17 mouse cellular contexts compared by ENCODE assay signal in the genomic region with DNA sequence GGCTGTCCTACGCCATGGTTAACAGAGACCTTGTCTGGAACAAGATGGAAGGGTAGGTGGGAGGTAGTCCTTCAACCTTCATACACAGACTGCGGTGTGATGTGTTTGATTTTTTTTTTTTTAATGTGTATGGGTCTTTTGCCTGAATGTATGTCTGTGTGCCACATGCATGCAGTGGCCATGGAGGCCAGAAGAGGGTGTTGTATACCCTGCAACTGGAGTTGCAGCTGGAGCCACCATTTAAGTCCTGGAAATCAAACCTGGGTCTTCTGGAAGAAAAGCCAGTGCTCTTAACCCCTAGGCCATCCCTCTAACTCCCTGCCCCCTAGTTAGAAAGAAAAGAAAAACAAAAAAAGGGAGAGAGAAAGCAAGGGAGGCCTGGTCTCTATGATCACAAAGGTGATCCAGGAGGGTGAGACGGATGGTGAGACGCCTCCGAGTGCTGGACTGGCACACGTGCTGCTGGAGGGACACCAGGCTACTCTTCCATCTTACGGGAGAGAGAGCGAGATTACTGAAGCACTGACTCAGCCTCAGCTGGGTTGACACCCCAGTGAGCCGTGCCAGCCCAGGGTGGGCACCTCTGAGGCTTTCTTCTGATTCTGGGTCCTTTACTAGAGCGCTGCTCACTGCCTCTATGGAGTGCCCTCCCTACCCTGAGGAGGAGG. TPM values are rescaled to one million over a fixed set of nuclear protein-coding genes. Genes with fewer than 3 reads are reported as not detected.
DNase-seq lines count a peak whose midpoint lies in the region; ATAC-seq and TF ChIP-seq lines count a peak whose summit lies in the region.
"Had no signal": no experiment of that assay in that cellular context is flagged by ENCODE, and none has a peak within 500 bp of the region (broad histone marks: within the 10 kb centered on the region; RNA-seq: fewer than 3 reads in every experiment).

No protein-coding gene starts in this region.

- H3ac ChIP-seq in myocyte (ENCODE audit: control insufficient read depth, insufficient read length): no peak overlapping the region

- H3K9me3 ChIP-seq in kidney, embryonic 15.5 days (replicated peaks): no peaks in the 10 kb centered on the region
- H3K9me3 ChIP-seq in lung, embryonic 14.5 days (ENCODE audit: low read depth, low read length): no peaks in the 10 kb centered on the region
- H3K9me3 ChIP-seq: lung, embryonic 15.5 days had no signal

- no peak for ATAC-seq in kidney, embryonic 15.5 days (replicated peaks; ENCODE audit: low FRiP score)
- ATAC-seq in lung, embryonic 14.5 days (ENCODE audit: insufficient read depth): no peak
- no peak for ATAC-seq in inflammation-experienced regulatory T-cells, adult 6 months
- ATAC-seq: forebrain, embryonic 14.5 days; hindbrain, embryonic 16.5 days had no signal

- no peaks in the 10 kb centered on the region for H3K27me3 ChIP-seq in kidney, embryonic 15.5 days
- H3K27me3 ChIP-seq in lung, embryonic 14.5 days (ENCODE audit: insufficient read depth, low read length): no peaks in the 10 kb centered on the region
- no peaks in the 10 kb centered on the region for H3K27me3 ChIP-seq in myocyte (ENCODE audit: control insufficient read depth, insufficient read depth, insufficient read length)
- H3K27me3 ChIP-seq: lung, embryonic 15.5 days had no signal

- peaks cover 100% of the 10 kb centered on the region for H3K4me1 ChIP-seq in kidney, embryonic 15.5 days
- peaks cover 25% of the 10 kb centered on the region for H3K4me1 ChIP-seq in lung, embryonic 14.5 days (ENCODE audit: insufficient read depth)

- peak; percentile 22; the same call in 1 of the 2 replicates for TF ChIP-seq CTCF in lung, embryonic 14.5 days (IDR thresholded peaks at IDR 0.05; ENCODE audit: low read depth)

- H3K4me2 ChIP-seq in kidney, embryonic 15.5 days: no peak overlapping the region
- no peak overlapping the region for H3K4me2 ChIP-seq in lung, embryonic 14.5 days
- peak overlapping the region; percentile 72 for H3K4me2 ChIP-seq in myocyte (ENCODE audit: low read depth)
- H3K4me2 ChIP-seq: lung, embryonic 15.5 days had no signal

- no peak for TF ChIP-seq POLR2A in myocyte (IDR thresholded peaks at IDR 0.05; ENCODE audit: insufficient read length, low read depth)

- no peak overlapping the region for H3K9ac ChIP-seq in kidney, embryonic 15.5 days
- no peak overlapping the region for H3K9ac ChIP-seq in lung, embryonic 14.5 days
- H3K9ac ChIP-seq: lung, embryonic 15.5 days had no signal

- H3K27ac ChIP-seq in kidney, embryonic 15.5 days: 0 out of 2 replicates have a peak overlapping the region, but pooled peaks have one; percentile 86
- H3K27ac ChIP-seq in lung, embryonic 14.5 days (ENCODE audit: low read depth): no peak overlapping the region

- no peaks in the 10 kb centered on the region for H3K79me2 ChIP-seq in myocyte (ENCODE audit: control insufficient read depth, insufficient read depth)

- DNase-seq in adrenal gland, postnatal 36 days: peak; percentile 28 to 52
- no peak for DNase-seq in adrenal gland, postnatal 25 days
- DNase-seq in kidney, adult 11 months: no peak
- no peak for DNase-seq in lung, embryonic 14.5 days
- no peak for DNase-seq in lung, postnatal 10 days
- DNase-seq: adrenal gland, postnatal 10 days; cerebellum, adult 9-10 months; embryo, embryonic 11 days; heart, adult 18-20 months had no signal

- 87% methylated on average over 10 of the region's 10 CpGs for WGBS in kidney, embryonic 15.5 days
- 88% methylated on average over 10 of the region's 10 CpGs for WGBS in lung, embryonic 14.5 days

- peaks cover 26% of the 10 kb centered on the region for H3K36me3 ChIP-seq in kidney, embryonic 15.5 days
- peaks cover 46% of the 10 kb centered on the region for H3K36me3 ChIP-seq in lung, embryonic 14.5 days (ENCODE audit: insufficient read depth)
- no peaks in the 10 kb centered on the region for H3K36me3 ChIP-seq in myocyte (ENCODE audit: control insufficient read depth, insufficient read depth)

- H3K4me3 ChIP-seq in kidney, embryonic 15.5 days (replicated peaks): no peak overlapping the region
- no peak overlapping the region for H3K4me3 ChIP-seq in lung, embryonic 14.5 days (ENCODE audit: low read depth, low read length)
- H3K4me3 ChIP-seq in myocyte: no peak overlapping the region
- H3K4me3 ChIP-seq: lung, embryonic 15.5 days had no signal

TF ChIP-seq in myocyte, 11 proteins besides CTCF, POLR2A, EP300 and RAD21:
- no peak for TF ChIP-seq MYOG (IDR thresholded peaks at IDR 0.05; ENCODE audit: control insufficient read depth in 1 of 3, insufficient read depth in 1 of 3, insufficient read length in 2 of 3, low read depth in 2 of 3)
- TF ChIP-seq SRF (IDR thresholded peaks at IDR 0.05; ENCODE audit: control insufficient read depth, insufficient read length, low read depth): no peak
- TF ChIP-seq MAX (IDR thresholded peaks at IDR 0.05; ENCODE audit: low read depth): no peak
- no peak for TF ChIP-seq POLR2AphosphoS2 (IDR thresholded peaks at IDR 0.05; ENCODE audit: insufficient read length, low read depth)

RNA-seq across cellular contexts. Expression of gene Cdc42ep4, which starts 19.6 kb away (rescaled TPM):
- 100 to 1,000 TPM; 128 to 136 TPM for total RNA-seq in adrenal gland, postnatal 36 days (2021)
- 114 and 133 TPM in 2 replicates for total RNA-seq in adrenal gland, postnatal 25 days (2021)
- 63.7 and 66.7 TPM in 2 replicates for polyA plus RNA-seq in kidney, embryonic 15.5 days (2015; fragmentation: Nextera tagmentation; extraction: Ambion mirVana)
- 86.6 and 86.9 TPM in 2 replicates for polyA plus RNA-seq in lung, embryonic 14.5 days (2014; fragmentation: Nextera tagmentation; extraction: Ambion mirVana)
- polyA plus RNA-seq in myocyte (2012; fragmentation: generic; extraction: Trizol): 13.3 TPM
- polyA plus RNA-seq in inflammation-experienced regulatory T-cells, adult 6 months (2017; shearing (Covaris generic)): 1 to 10 TPM; 1.2 to 2.9 (median 1.5) TPM

RNA-seq across cellular contexts. Expression of gene Cpsf4l, which starts 22.3 kb away (rescaled TPM):
- under 1 TPM; 0.23 to 0.76 TPM for total RNA-seq in adrenal gland, postnatal 36 days (2021)
- total RNA-seq in adrenal gland, postnatal 25 days (2021): 0.76 TPM in 2 replicates
- polyA plus RNA-seq in kidney, embryonic 15.5 days (2015; fragmentation: Nextera tagmentation; extraction: Ambion mirVana): 0.74 and 1.2 TPM in 2 replicates
- polyA plus RNA-seq in lung, embryonic 14.5 days (2014; fragmentation: Nextera tagmentation; extraction: Ambion mirVana): 0.35 and 0.59 TPM in 2 replicates
- polyA plus RNA-seq in myocyte (2012; fragmentation: generic; extraction: Trizol): 0.06 TPM
- not detected for polyA plus RNA-seq in inflammation-experienced regulatory T-cells, adult 6 months (2017; shearing (Covaris generic))
- total RNA-seq: gastrocnemius, adult 18-20 months; heart, adult 18-20 months; heart, postnatal 25 days had no signal
- polyA plus RNA-seq: forebrain, embryonic 14.5 days had no signal

RNA-seq across cellular contexts. Expression of gene D11Wsu47e, which starts 47.9 kb away (rescaled TPM):
- total RNA-seq in adrenal gland, postnatal 36 days (2021): 10 to 100 TPM; 13.4 to 18.7 TPM
- total RNA-seq in adrenal gland, postnatal 25 days (2021): 21.7 and 22.4 TPM in 2 replicates
- 21.3 and 22.0 TPM in 2 replicates for polyA plus RNA-seq in kidney, embryonic 15.5 days (2015; fragmentation: Nextera tagmentation; extraction: Ambion mirVana)
- polyA plus RNA-seq in lung, embryonic 14.5 days (2014; fragmentation: Nextera tagmentation; extraction: Ambion mirVana): 20.9 and 22.9 TPM in 2 replicates
- 10.6 TPM for polyA plus RNA-seq in myocyte (2012; fragmentation: generic; extraction: Trizol)
- 1 to 10 TPM; 6.7 to 8.8 (median 8.0) TPM for polyA plus RNA-seq in inflammation-experienced regulatory T-cells, adult 6 months (2017; shearing (Covaris generic))

RNA-seq across cellular contexts. Expression of gene Fam104a, which starts 48.1 kb away (rescaled TPM):
- total RNA-seq in adrenal gland, postnatal 36 days (2021): 10 to 100 TPM; 32.0 to 39.7 TPM
- 29.1 and 30.5 TPM in 2 replicates for total RNA-seq in adrenal gland, postnatal 25 days (2021)
- polyA plus RNA-seq in kidney, embryonic 15.5 days (2015; fragmentation: Nextera tagmentation; extraction: Ambion mirVana): 44.4 and 45.3 TPM in 2 replicates
- 46.6 and 52.0 TPM in 2 replicates for polyA plus RNA-seq in lung, embryonic 14.5 days (2014; fragmentation: Nextera tagmentation; extraction: Ambion mirVana)
- polyA plus RNA-seq in myocyte (2012; fragmentation: generic; extraction: Trizol): 45.8 TPM
- polyA plus RNA-seq in inflammation-experienced regulatory T-cells, adult 6 months (2017; shearing (Covaris generic)): 10 to 100 TPM; 11.5 to 20.2 (median 17.3) TPM

Comparison
In these comparisons a context has a peak if more than half of its experiments do, and no peak if none do; other contexts are left out.
1. DNase-seq: peak in adrenal gland, postnatal 36 days (2 of 2); none in adrenal gland, postnatal 25 days (single experiment), kidney, adult 11 months (single experiment), lung, embryonic 14.5 days (single experiment) and lung, postnatal 10 days (single experiment).